Mouse (Mus musculus) heart, postnatal 14 days (tissue): ENCODE measurements around the gene Eef2. TPM values are rescaled to one million over a fixed set of nuclear protein-coding genes. Genes with fewer than 3 reads are reported as not detected.
"Not testable (repeated sequence)": the region's sequence is repeated elsewhere in the genome, so short reads cannot be mapped to it uniquely, and the experiment has no call there.

Source experiments
- DNase-seq, 2 experiments: peaks; one replicate each; pipeline ENCODE4 v3.0.0; 2021 to 2022
- intact Hi-C: fragments of 180-260 bp; cut with DNase I; formaldehyde crosslinking; loops from one replicate; pipeline ENCODE4 v1.15.1; 2025
- total RNA-seq, 2 experiments: library from RNA; stranded (reverse); gene quantifications; 2 replicates each; pipeline ENCODE4 v1.2.3; 2021

Gene Eef2
- total RNA-seq, 2 experiments from 2014 or later, result 1,113 to 1,165 TPM

- peak in 1 of 2 experiments; percentile 37 for DNase-seq
- intact Hi-C loops, result loop anchor here (5.0 kb wide), 1 partner anchor 180 kb away; no protein-coding TSS in a partner anchor
These were observed 1.1 kb downstream of the Eef2 start for GRCm38 (mm10) chr10:81177491-81177925.

GRCm38 (mm10) chr10:81177958-81178712 lies 1.7 kb downstream of the Eef2 start:
- intact Hi-C loops, result loop anchor here (5.0 kb wide), 1 partner anchor 181 kb away; no protein-coding TSS in a partner anchor
- peak in 1 of 2 experiments; percentile 23 for DNase-seq

- DNase-seq, result peak in 1 of 2 experiments; percentile 10
- intact Hi-C loops, result loop anchor here (5.0 kb wide), 1 partner anchor 182 kb away; no protein-coding TSS in a partner anchor
These were observed 2.5 kb downstream of the Eef2 start for GRCm38 (mm10) chr10:81178927-81179326.

GRCm38 (mm10) chr10:81179451-81180342 lies 3.3 kb downstream of the Eef2 start:
- peak in 1 of 2 experiments; percentile 9 for DNase-seq
- intact Hi-C loops, result loop anchor here (5.0 kb wide), 1 partner anchor 182 kb away; no protein-coding TSS in a partner anchor

- no peak for DNase-seq
- intact Hi-C loops, result no loop called here
These were observed 4.5 kb downstream of the Eef2 start for GRCm38 (mm10) chr10:81180946-81181345.

- DNase-seq, result peak in 1 of 2 experiments; percentile 4
- intact Hi-C loops, result not testable (repeated sequence)
These were observed 5.4 kb downstream of the Eef2 start for GRCm38 (mm10) chr10:81181860-81182259.

GRCm38 (mm10) chr10:81182336-81183333 lies 6.2 kb downstream of the Eef2 start, which contains the start of gene Dapk3:
Gene Dapk3 (plus strand): TSS chr10:81183005.
- peak; percentile 94 for DNase-seq
- intact Hi-C loops, result no loop called here

GRCm38 (mm10) chr10:81183805-81184204 lies 7.4 kb downstream of the Eef2 start, which contains the start of gene 4930442H23Rik:
Gene 4930442H23Rik (minus strand): TSS chr10:81183849.
- intact Hi-C loops, result no loop called here

GRCm38 (mm10) chr10:81184765-81185164 lies 8.3 kb downstream of the Eef2 start:
- intact Hi-C loops, result no loop called here
- DNase-seq, result peak in 1 of 2 experiments; percentile 10

More at GRCm38 (mm10) chr10:81183805-81184204, 7.4 kb downstream of the Eef2 start, which contains the start of gene 4930442H23Rik:
- peak in 1 of 2 experiments; percentile 7 for DNase-seq

GRCm38 (mm10) chr10:81187161-81187560 lies 10.7 kb downstream of the Eef2 start:
- intact Hi-C loops, result no loop called here
- DNase-seq, result no peak

- no peak for DNase-seq
- intact Hi-C loops, result no loop called here
These were observed 13.4 kb downstream of the Eef2 start for GRCm38 (mm10) chr10:81189821-81190220.

- DNase-seq, result peak in 1 of 2 experiments; percentile 56
- intact Hi-C loops, result no loop called here
These were observed 13.9 kb downstream of the Eef2 start for GRCm38 (mm10) chr10:81190236-81190911.

- intact Hi-C loops, result no loop called here
- no peak for DNase-seq
These were observed 14.5 kb downstream of the Eef2 start for GRCm38 (mm10) chr10:81190912-81191321.

- intact Hi-C loops, result no loop called here
- no peak for DNase-seq
These were observed 15.0 kb downstream of the Eef2 start for GRCm38 (mm10) chr10:81191342-81191982.

GRCm38 (mm10) chr10:81192270-81192967 lies 16.0 kb downstream of the Eef2 start:
- intact Hi-C loops, result no loop called here
- DNase-seq, result peak; percentile 89 to 92

- intact Hi-C loops, result no loop called here
- DNase-seq, result peak in 1 of 2 experiments; percentile 47
These were observed 16.6 kb downstream of the Eef2 start for GRCm38 (mm10) chr10:81192968-81193501.
